Mouse (Mus musculus): ENCODE results near the gene Clcf1.

- TF ChIP-seq FLI1 (IDR thresholded peaks at IDR 0.05; ENCODE audit: low read length), result no peak
- TF ChIP-seq GATA1 (IDR thresholded peaks at IDR 0.05; ENCODE audit: borderline replicate concordance, low read length), result no peak
These were observed 16.9 kb upstream of the Clcf1 start for GRCm38 (mm10) chr19:4197180-4197579.

All from megakaryocyte, embryonic 14.5 days (primary cell).